Comparison of ENCODE assay signal across 9 mouse cellular contexts in the genomic region with DNA sequence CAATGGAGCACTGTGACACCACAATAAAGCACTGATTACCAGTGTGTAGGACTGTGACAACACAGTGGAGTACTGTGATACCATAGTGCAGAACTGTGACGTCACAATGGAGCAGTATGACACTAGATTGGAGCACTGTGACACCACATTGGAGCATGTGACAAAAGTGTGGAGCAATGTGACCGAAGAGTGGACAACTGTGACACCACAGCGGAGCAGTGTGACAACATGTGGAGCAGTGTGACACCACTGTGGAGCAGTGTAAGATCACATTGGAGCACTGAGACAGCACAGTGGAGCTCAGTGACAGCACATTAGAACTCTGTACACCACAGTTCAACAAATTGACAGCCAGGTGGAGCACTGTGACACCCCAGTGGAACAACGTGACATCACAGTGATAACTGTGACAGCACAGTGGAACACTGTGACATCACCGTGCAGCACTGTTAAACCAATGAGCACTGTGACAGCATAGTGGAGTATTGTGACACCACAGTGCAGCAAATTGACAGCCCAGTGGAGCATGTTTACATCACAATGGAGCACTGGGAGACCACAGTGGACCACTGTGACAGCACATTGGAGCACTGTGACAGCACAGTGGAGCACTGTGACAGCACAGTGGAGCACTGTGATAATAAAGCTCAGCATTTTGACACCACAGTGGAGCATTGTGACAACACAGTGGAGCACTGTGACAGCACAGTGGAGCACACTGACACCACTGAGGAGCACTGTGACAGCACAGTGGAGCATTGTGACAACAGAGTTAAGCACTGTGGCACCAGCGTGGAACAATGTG.
DNase-seq lines count a peak whose midpoint lies in the region; ATAC-seq and TF ChIP-seq lines count a peak whose summit lies in the region.
"Had no signal": no experiment of that assay in that cellular context is flagged by ENCODE, and none has a peak within 500 bp of the region (broad histone marks: within the 10 kb centered on the region; RNA-seq: fewer than 3 reads in every experiment).

No protein-coding gene starts in this region.

- H3K9ac ChIP-seq in embryonic facial prominence, embryonic 15.5 days, result no peak overlapping the region
- H3K9ac ChIP-seq in hindbrain, embryonic 14.5 days, result no peak overlapping the region

- peak; percentile 5 for DNase-seq in kidney, postnatal 10 days
- DNase-seq in kidney, postnatal 25 days, result no peak
- no peak for DNase-seq in hindbrain, embryonic 14.5 days (ENCODE audit: low spot score)
- peak; percentile 0 to 2 for DNase-seq in thymus, postnatal 36 days
- DNase-seq in left cerebral cortex, postnatal 36 days (ENCODE audit: low spot score in 2 of 2), result no peak
- no peak for DNase-seq in kidney, adult 2 months

- H3K9me3 ChIP-seq in embryonic facial prominence, embryonic 15.5 days (replicated peaks), result peaks cover 69% of the 10 kb centered on the region
- H3K9me3 ChIP-seq in hindbrain, embryonic 14.5 days (ENCODE audit: control insufficient read depth, low read length), result peaks cover 74% of the 10 kb centered on the region

- no peak overlapping the region for H3K27ac ChIP-seq in embryonic facial prominence, embryonic 15.5 days (replicated peaks)
- H3K27ac ChIP-seq in hindbrain, embryonic 14.5 days, result no peak overlapping the region
- no peak overlapping the region for H3K27ac ChIP-seq in kidney, adult 2 months (ENCODE audit: insufficient read depth, low read depth, low read length)
- H3K27ac ChIP-seq: left cerebral cortex, adult 2 months had no signal

- no peak for TF ChIP-seq POLR2A in kidney, adult 2 months (IDR thresholded peaks at IDR 0.05; ENCODE audit: low read depth, low read length)

- ATAC-seq in embryonic facial prominence, embryonic 15.5 days (ENCODE audit: insufficient number of reproducible peaks, low FRiP score, low TSS enrichment, low read depth), result peak; percentile 18
- peak; percentile 28 for ATAC-seq in hindbrain, embryonic 14.5 days (ENCODE audit: low FRiP score)
- ATAC-seq in megakaryocyte progenitor cell, adult 5-6 weeks (replicated peaks; ENCODE audit: poor library complexity), result peak; percentile 4; the same call in 1 of the 2 replicates

- H3K36me3 ChIP-seq in embryonic facial prominence, embryonic 15.5 days, result no peaks in the 10 kb centered on the region
- no peaks in the 10 kb centered on the region for H3K36me3 ChIP-seq in hindbrain, embryonic 14.5 days (replicated peaks; ENCODE audit: control insufficient read depth, insufficient read depth)
- H3K36me3 ChIP-seq in kidney, adult 2 months (ENCODE audit: control insufficient read depth, insufficient read depth, low read length), result no peaks in the 10 kb centered on the region

- H3K27me3 ChIP-seq in embryonic facial prominence, embryonic 15.5 days, result no peaks in the 10 kb centered on the region
- H3K27me3 ChIP-seq in hindbrain, embryonic 14.5 days (ENCODE audit: control insufficient read depth, insufficient read depth, low read length), result no peaks in the 10 kb centered on the region
- no peaks in the 10 kb centered on the region for H3K27me3 ChIP-seq in kidney, adult 2 months (replicated peaks; ENCODE audit: control insufficient read depth, insufficient read depth, low read length)

- H3K4me2 ChIP-seq in embryonic facial prominence, embryonic 15.5 days (replicated peaks), result no peak overlapping the region
- no peak overlapping the region for H3K4me2 ChIP-seq in hindbrain, embryonic 14.5 days (replicated peaks)

- no peak overlapping the region for H3K4me3 ChIP-seq in embryonic facial prominence, embryonic 15.5 days (replicated peaks)
- no peak overlapping the region for H3K4me3 ChIP-seq in hindbrain, embryonic 14.5 days (replicated peaks; ENCODE audit: low read length)
- H3K4me3 ChIP-seq in kidney, adult 2 months (ENCODE audit: insufficient read depth, low read depth, low read length), result no peak overlapping the region
- H3K4me3 ChIP-seq: left cerebral cortex, adult 2 months had no signal

- no peaks in the 10 kb centered on the region for H3K4me1 ChIP-seq in embryonic facial prominence, embryonic 15.5 days
- H3K4me1 ChIP-seq in hindbrain, embryonic 14.5 days (replicated peaks; ENCODE audit: control insufficient read depth, insufficient read depth, low read length), result no peaks in the 10 kb centered on the region
- H3K4me1 ChIP-seq in kidney, adult 2 months (ENCODE audit: control insufficient read depth, insufficient read depth, low read length), result no peaks in the 10 kb centered on the region

- no peak for TF ChIP-seq CTCF in kidney, adult 2 months (conservative IDR thresholded peaks at IDR 0.05; ENCODE audit: insufficient read depth, insufficient read length, low read depth, low read length)

- intact Hi-C loops in left cerebral cortex, postnatal 36 days (cut with DNase I), result no loop called here

- WGBS in embryonic facial prominence, embryonic 15.5 days, result 54% methylated on average over 6 of the region's 6 CpGs
- WGBS in hindbrain, embryonic 14.5 days, result 63% methylated on average over 6 of the region's 6 CpGs
- 59% methylated on average over 6 of the region's 6 CpGs for WGBS in kidney, adult 2 months

Comparison
In these comparisons a context has a peak if more than half of its experiments do, and no peak if none do; other contexts are left out.
1. DNase-seq: peak in kidney, postnatal 10 days (single experiment) and thymus, postnatal 36 days (2 of 2); none in kidney, postnatal 25 days (0 of 2), hindbrain, embryonic 14.5 days (single experiment), left cerebral cortex, postnatal 36 days (0 of 2) and kidney, adult 2 months (single experiment).
2. Peak in every context shown above with its lines, with median percentiles within 50 percentile points of each other: ATAC-seq.